Mouse (Mus musculus): Measurements from ENCODE around the gene Rps6ka4. TPM values are rescaled to one million over a fixed set of nuclear protein-coding genes. Genes with fewer than 3 reads are reported as not detected.
A peak's percentile ranks its signal among the peaks of the same experiment; 100 is the strongest.

The Rps6ka4 gene
- polyA plus RNA-seq, 1 experiment from 2014 or later, result 21.4 TPM

- Histone ChIP-seq H3K4me3 (no peak within 1 kb of the TSS), H3K27ac (no peak within 1 kb of the TSS), H3K9ac (peak within 1 kb of the TSS; percentile 8; the same call in 1 of the 2 replicates), H3K36me3 (no peaks in the 10 kb centered on the region), H3K27me3 (peaks cover 31% of the 10 kb centered on the region), H3K9me3 (no peaks in the 10 kb centered on the region), H3K4me2 (replicated peaks) (no peak within 1 kb of the TSS), H3K4me1 (peaks cover 14% of the 10 kb centered on the region)
- ATAC-seq (ENCODE audit: low FRiP score, low read depth), result no peak
- WGBS, result 79% methylated on average over 7 of the region's 7 CpGs
Observed at GRCm38 (mm10) chr19:6858031-6858430, 17.6 kb upstream of the Rps6ka4 start, which contains the start of gene Ccdc88b. TSS of gene Ccdc88b (minus strand) at chr19:6858211.

GRCm38 (mm10) chr19:6857391-6858005 is 17.1 kb upstream of the Rps6ka4 start:
- H3K27ac ChIP-seq, result no peak overlapping the region
- peaks cover 20% of the 10 kb centered on the region for H3K4me1 ChIP-seq
- no peak overlapping the region for H3K4me2 ChIP-seq (replicated peaks)
- WGBS, result 74% methylated on average over 9 of the region's 9 CpGs
- H3K9ac ChIP-seq, result no peak overlapping the region
- H3K9me3 ChIP-seq, result no peaks in the 10 kb centered on the region
- H3K27me3 ChIP-seq, result peaks cover 31% of the 10 kb centered on the region
- H3K4me3 ChIP-seq, result no peak overlapping the region
- H3K36me3 ChIP-seq, result no peaks in the 10 kb centered on the region
- ATAC-seq (ENCODE audit: low FRiP score, low read depth), result no peak

GRCm38 (mm10) chr19:6857003-6857360 is 16.5 kb upstream of the Rps6ka4 start:
- H3K4me1 ChIP-seq, result peaks cover 22% of the 10 kb centered on the region
- no peak overlapping the region for H3K4me2 ChIP-seq (replicated peaks)
- no peak overlapping the region for H3K4me3 ChIP-seq
- peaks cover 31% of the 10 kb centered on the region for H3K27me3 ChIP-seq
- H3K9ac ChIP-seq, result no peak overlapping the region
- no peaks in the 10 kb centered on the region for H3K9me3 ChIP-seq
- H3K27ac ChIP-seq, result no peak overlapping the region
- H3K36me3 ChIP-seq, result no peaks in the 10 kb centered on the region
- WGBS, result 64% methylated on average over 3 of the region's 3 CpGs
- no peak for ATAC-seq (ENCODE audit: low FRiP score, low read depth)

- no peak for ATAC-seq (ENCODE audit: low FRiP score, low read depth)
- peaks cover 22% of the 10 kb centered on the region for H3K4me1 ChIP-seq
- H3K27ac ChIP-seq, result no peak overlapping the region
- 46% methylated on average over 12 of the region's 12 CpGs for WGBS
- no peaks in the 10 kb centered on the region for H3K9me3 ChIP-seq
- H3K27me3 ChIP-seq, result peaks cover 35% of the 10 kb centered on the region
- no peak overlapping the region for H3K9ac ChIP-seq
- no peak overlapping the region for H3K4me3 ChIP-seq
- H3K4me2 ChIP-seq (replicated peaks), result no peak overlapping the region
- H3K36me3 ChIP-seq, result no peaks in the 10 kb centered on the region
Observed at GRCm38 (mm10) chr19:6856281-6857002, 16.0 kb upstream of the Rps6ka4 start.

GRCm38 (mm10) chr19:6855225-6856031 is 15.0 kb upstream of the Rps6ka4 start:
- Histone ChIP-seq H3K4me3 (peak overlapping the region; percentile 27), H3K9ac (peak overlapping the region; percentile 43; the same call in 1 of the 2 replicates)

GRCm38 (mm10) chr19:6854658-6855057 is 14.2 kb upstream of the Rps6ka4 start:
- no peaks in the 10 kb centered on the region for H3K36me3 ChIP-seq
- H3K9ac ChIP-seq, result no peak overlapping the region
- no peak overlapping the region for H3K4me2 ChIP-seq (replicated peaks)
- peaks cover 22% of the 10 kb centered on the region for H3K4me1 ChIP-seq
- H3K4me3 ChIP-seq, result no peak overlapping the region
- no peaks in the 10 kb centered on the region for H3K9me3 ChIP-seq
- H3K27ac ChIP-seq, result no peak overlapping the region
- 86% methylated on average over 12 of the region's 12 CpGs for WGBS
- peaks cover 50% of the 10 kb centered on the region for H3K27me3 ChIP-seq
- ATAC-seq (ENCODE audit: low FRiP score, low read depth), result no peak

More at GRCm38 (mm10) chr19:6855225-6856031, 15.0 kb upstream of the Rps6ka4 start:
- Histone ChIP-seq H3K9me3 (no peaks in the 10 kb centered on the region), H3K27me3 (peaks cover 42% of the 10 kb centered on the region), H3K4me2 (replicated peaks) (peak overlapping the region; percentile 54), H3K4me1 (peaks cover 22% of the 10 kb centered on the region), H3K27ac (no peak overlapping the region), H3K36me3 (no peaks in the 10 kb centered on the region)
- WGBS, result 7% methylated on average over 38 of the region's 38 CpGs
- peak; percentile 41; the same call in 1 of the 2 replicates for ATAC-seq (ENCODE audit: low FRiP score, low read depth)

GRCm38 (mm10) chr19:6853903-6854302 is 13.5 kb upstream of the Rps6ka4 start:
- no peaks in the 10 kb centered on the region for H3K36me3 ChIP-seq
- 72% methylated on average over 8 of the region's 8 CpGs for WGBS
- no peak overlapping the region for H3K27ac ChIP-seq
- H3K9me3 ChIP-seq, result no peaks in the 10 kb centered on the region
- H3K4me2 ChIP-seq (replicated peaks), result no peak overlapping the region
- H3K4me3 ChIP-seq, result no peak overlapping the region
- no peak for ATAC-seq (ENCODE audit: low FRiP score, low read depth)
- no peak overlapping the region for H3K9ac ChIP-seq
- peaks cover 22% of the 10 kb centered on the region for H3K4me1 ChIP-seq
- H3K27me3 ChIP-seq, result peaks cover 57% of the 10 kb centered on the region

- 60% methylated on average over 21 of the region's 21 CpGs for WGBS
- no peak overlapping the region for H3K9ac ChIP-seq
- no peak overlapping the region for H3K4me2 ChIP-seq (replicated peaks)
- H3K27me3 ChIP-seq, result peaks cover 70% of the 10 kb centered on the region
- H3K4me1 ChIP-seq, result peaks cover 33% of the 10 kb centered on the region
- peak; percentile 14; the same call in 1 of the 2 replicates for ATAC-seq (ENCODE audit: low FRiP score, low read depth)
- no peak overlapping the region for H3K4me3 ChIP-seq
- H3K27ac ChIP-seq, result no peak overlapping the region
- H3K36me3 ChIP-seq, result no peaks in the 10 kb centered on the region
- H3K9me3 ChIP-seq, result no peaks in the 10 kb centered on the region
Observed at GRCm38 (mm10) chr19:6852393-6853305, 12.2 kb upstream of the Rps6ka4 start.

GRCm38 (mm10) chr19:6851497-6851896 is 11.1 kb upstream of the Rps6ka4 start:
- H3K27me3 ChIP-seq, result peaks cover 81% of the 10 kb centered on the region
- H3K36me3 ChIP-seq, result no peaks in the 10 kb centered on the region
- no peaks in the 10 kb centered on the region for H3K9me3 ChIP-seq
- H3K4me3 ChIP-seq, result no peak overlapping the region
- no peak for ATAC-seq (ENCODE audit: low FRiP score, low read depth)
- no peak overlapping the region for H3K9ac ChIP-seq
- no peak overlapping the region for H3K27ac ChIP-seq
- peaks cover 34% of the 10 kb centered on the region for H3K4me1 ChIP-seq
- 77% methylated on average over 3 of the region's 3 CpGs for WGBS
- no peak overlapping the region for H3K4me2 ChIP-seq (replicated peaks)

GRCm38 (mm10) chr19:6849506-6850068 is 9.2 kb upstream of the Rps6ka4 start:
- ATAC-seq (ENCODE audit: low FRiP score, low read depth), result no peak
- no peak overlapping the region for H3K27ac ChIP-seq
- H3K4me2 ChIP-seq (replicated peaks), result no peak overlapping the region
- no peaks in the 10 kb centered on the region for H3K36me3 ChIP-seq
- 75% methylated on average over 23 of the region's 23 CpGs for WGBS
- no peaks in the 10 kb centered on the region for H3K9me3 ChIP-seq
- no peak overlapping the region for H3K9ac ChIP-seq
- H3K4me1 ChIP-seq, result peaks cover 21% of the 10 kb centered on the region
- H3K27me3 ChIP-seq, result peaks cover 82% of the 10 kb centered on the region
- no peak overlapping the region for H3K4me3 ChIP-seq
